Mouse (Mus musculus) CH12.LX (cell line): ENCODE measurements around the gene Agfg2. TPM values are rescaled to one million over a fixed set of nuclear protein-coding genes. Genes with fewer than 3 reads are reported as not detected.

Experiments used
- DNase-seq: peaks from one replicate; pipeline ENCODE4 v3.0.0-alpha.2; 2013; ENCODE audit errors: extremely low read depth
- H3K27ac ChIP-seq: 2 replicates; pipeline ENCODE4 v1.5.1; 2012; ENCODE audit warnings: low read depth, mild to moderate bottlenecking, control low read depth, moderate library complexity; ENCODE audit not compliant: insufficient read depth
- H3K27me3 ChIP-seq: replicated peaks from 2 replicates; pipeline ENCODE3; 2012; ENCODE audit warnings: inconsistent platforms
- H3K36me3 ChIP-seq, 2 experiments: replicated peaks in 1 of 2; 2 replicates each; pipeline versions ENCODE3 to v1.6.1; 2012; ENCODE audit warnings: inconsistent platforms in 1 of 2, low read length in 1 of 2, mild to moderate bottlenecking in 1 of 2, mixed read lengths in 1 of 2, moderate library complexity in 1 of 2; ENCODE audit not compliant: control insufficient read depth in 1 of 2, insufficient read depth in 1 of 2
- H3K4me1 ChIP-seq, 2 experiments: 2 replicates each; pipeline ENCODE4 v1.6.1; 2012; ENCODE audit warnings: inconsistent platforms in 1 of 2, moderate library complexity in 1 of 2; ENCODE audit not compliant: insufficient read depth in 2 of 2, control insufficient read depth in 1 of 2
- H3K4me2 ChIP-seq: 2 replicates; pipeline ENCODE4 v1.6.1; 2012; ENCODE audit warnings: low read depth, mild to moderate bottlenecking, control low read depth; ENCODE audit not compliant: poor library complexity, insufficient read depth, severe bottlenecking
- H3K4me3 ChIP-seq, 3 experiments: fragments of 150-350 bp in 1 of 3; sonication (generic) in 1 of 3; replicated peaks in 1 of 3; 2 replicates each; pipeline versions ENCODE3 to v1.5.1; 2011 to 2012; ENCODE audit warnings: low read depth in 2 of 3, low read length in 2 of 3, mild to moderate bottlenecking in 2 of 3, moderate library complexity in 2 of 3, control low read depth in 1 of 3, improper control_type of control experiment in 1 of 3, inconsistent platforms in 1 of 3, mixed read lengths in 1 of 3; ENCODE audit not compliant: poor library complexity in 1 of 3
- H3K79me2 ChIP-seq: replicated peaks from 2 replicates; pipeline ENCODE4 v1.6.1; 2012; ENCODE audit warnings: mild to moderate bottlenecking, moderate library complexity; ENCODE audit not compliant: control insufficient read depth, poor library complexity, insufficient read depth, severe bottlenecking; ENCODE audit errors: extremely low read depth
- H3K9ac ChIP-seq: 2 replicates; pipeline ENCODE4 v1.6.1; 2012; ENCODE audit warnings: low read depth, mild to moderate bottlenecking, control low read depth, moderate library complexity; ENCODE audit not compliant: insufficient read depth
- H3K9me3 ChIP-seq: replicated peaks from 2 replicates; pipeline ENCODE3; 2012; ENCODE audit warnings: low read length, inconsistent platforms, mixed read lengths
- BHLHE40 ChIP-seq: IDR thresholded peaks from 2 replicates; pipeline ENCODE4 v1.6.1; 2011; ENCODE audit warnings: mild to moderate bottlenecking, low read depth, low read length, improper control_type of control experiment
- CHD1 ChIP-seq: IDR thresholded peaks from 2 replicates; pipeline ENCODE4 v1.6.1; 2012; ENCODE audit warnings: low read depth, low read length, improper control_type of control experiment, inconsistent platforms
- CHD2 ChIP-seq: IDR thresholded peaks from 2 replicates; pipeline ENCODE4 v1.6.1; 2011; ENCODE audit warnings: low read length, improper control_type of control experiment
- CTCF ChIP-seq, 2 experiments: IDR thresholded peaks in 1 of 2; conservative IDR thresholded peaks in 1 of 2; 2 replicates each; pipeline ENCODE4 v1.5.1; 2011 to 2012; ENCODE audit warnings: low read depth in 2 of 2, low read length in 2 of 2, improper control_type of control experiment in 1 of 2, inconsistent platforms in 1 of 2, mild to moderate bottlenecking in 1 of 2, moderate library complexity in 1 of 2
- E2F4 ChIP-seq: IDR thresholded peaks from 2 replicates; pipeline ENCODE4 v1.6.1; 2011; ENCODE audit warnings: low read depth, low read length, improper control_type of control experiment; ENCODE audit not compliant: insufficient replicate concordance
- EP300 ChIP-seq: IDR thresholded peaks from 2 replicates; pipeline ENCODE4 v1.6.1; 2011; ENCODE audit warnings: low read length, improper control_type of control experiment
- HCFC1 ChIP-seq: IDR thresholded peaks from 2 replicates; pipeline ENCODE4 v1.6.1; 2012; ENCODE audit warnings: low read depth, mild to moderate bottlenecking, inconsistent platforms, low read length, improper control_type of control experiment
- JUN ChIP-seq: IDR thresholded peaks from 2 replicates; pipeline ENCODE4 v1.6.1; 2011; ENCODE audit warnings: low read depth, mild to moderate bottlenecking, low read length, improper control_type of control experiment, moderate library complexity; ENCODE audit not compliant: insufficient read depth
- JUND ChIP-seq: conservative IDR thresholded peaks from 2 replicates; pipeline ENCODE4 v1.6.1; 2011; ENCODE audit warnings: low read depth, low read length, improper control_type of control experiment
- KAT2A ChIP-seq: IDR thresholded peaks from 2 replicates; pipeline ENCODE4 v1.6.1; 2012; ENCODE audit warnings: low read length, improper control_type of control experiment, inconsistent platforms; ENCODE audit not compliant: insufficient replicate concordance
- MAX ChIP-seq: IDR thresholded peaks from 2 replicates; pipeline ENCODE4 v1.6.1; 2011; ENCODE audit warnings: low read length, improper control_type of control experiment
- MAZ ChIP-seq: IDR thresholded peaks from 2 replicates; pipeline ENCODE4 v1.6.1; 2012; ENCODE audit warnings: low read depth, mild to moderate bottlenecking, inconsistent platforms, low read length, improper control_type of control experiment, moderate library complexity
- MEF2A ChIP-seq: IDR thresholded peaks from 2 replicates; pipeline ENCODE4 v1.6.1; 2014; ENCODE audit warnings: low read depth, mild to moderate bottlenecking, inconsistent platforms, low read length, improper control_type of control experiment, borderline replicate concordance
- MXI1 ChIP-seq: IDR thresholded peaks from 2 replicates; pipeline ENCODE4 v1.6.1; 2011; ENCODE audit warnings: mild to moderate bottlenecking, low read depth, low read length, improper control_type of control experiment
- NELFE ChIP-seq: IDR thresholded peaks from 2 replicates; pipeline ENCODE4 v1.6.1; 2011; ENCODE audit warnings: low read depth, low read length, improper control_type of control experiment
- NRF1 ChIP-seq: IDR thresholded peaks from 2 replicates; pipeline ENCODE4 v1.6.1; 2014; ENCODE audit warnings: low read depth, mild to moderate bottlenecking, inconsistent platforms, low read length, improper control_type of control experiment, moderate library complexity
- PAX5 ChIP-seq: IDR thresholded peaks from 2 replicates; pipeline ENCODE4 v1.6.1; 2012; ENCODE audit warnings: low read length, inconsistent platforms, mixed read lengths
- POLR2AphosphoS2 ChIP-seq: IDR thresholded peaks from 2 replicates; pipeline ENCODE4 v1.6.1; 2011; ENCODE audit warnings: low read depth, low read length, improper control_type of control experiment
- SIN3A ChIP-seq: IDR thresholded peaks from 2 replicates; pipeline ENCODE4 v1.6.1; 2012; ENCODE audit warnings: low read length, improper control_type of control experiment, inconsistent platforms
- TBP ChIP-seq: conservative IDR thresholded peaks from 2 replicates; pipeline ENCODE4 v1.6.1; 2011; ENCODE audit warnings: low read depth, low read length, improper control_type of control experiment
- TCF12 ChIP-seq: IDR thresholded peaks from 2 replicates; pipeline ENCODE4 v1.6.1; 2014; ENCODE audit warnings: low read depth, mild to moderate bottlenecking, inconsistent platforms, low read length, improper control_type of control experiment
- UBTF ChIP-seq: IDR thresholded peaks from 2 replicates; pipeline ENCODE4 v1.6.1; 2012; ENCODE audit warnings: low read depth, mild to moderate bottlenecking, inconsistent platforms, low read length, improper control_type of control experiment, moderate library complexity
- USF2 ChIP-seq: conservative IDR thresholded peaks from 2 replicates; pipeline ENCODE4 v1.6.1; 2011; ENCODE audit warnings: low read depth, low read length, improper control_type of control experiment
- ZC3H11A ChIP-seq: IDR thresholded peaks from 2 replicates; pipeline ENCODE4 v1.6.1; 2012; ENCODE audit warnings: low read depth, mild to moderate bottlenecking, inconsistent platforms, low read length, improper control_type of control experiment
- ZKSCAN1 ChIP-seq: IDR thresholded peaks from 2 replicates; pipeline ENCODE4 v1.6.1; 2012; ENCODE audit warnings: low read depth, inconsistent platforms, low read length, improper control_type of control experiment, borderline replicate concordance
- ZNF384 ChIP-seq: IDR thresholded peaks from 2 replicates; pipeline ENCODE4 v1.6.1; 2012; ENCODE audit warnings: low read depth, low read length, improper control_type of control experiment, inconsistent platforms
- dilution Hi-C: fragments of 300-500 bp; cut with MboI; formaldehyde crosslinking; loops from 2 replicates; pipeline ENCODE4 v1.14.3; 2020; ENCODE audit warnings: low sequenced_read_pairs; ENCODE audit not compliant: extremely low pct_unique_long_range_greater_than_20kb, extremely low pct_ligation_motif_present
- in situ Hi-C: fragments of 300-500 bp; cut with MboI; formaldehyde crosslinking; loops from 3 replicates; pipeline ENCODE4 v1.14.3; 2019; ENCODE audit warnings: low sequenced_read_pairs, low pct_ligation_motif_present, low pct_unique_long_range_greater_than_20kb, mixed read lengths
- polyA plus RNA-seq: library from polyadenylated mRNA; unstranded; fragments of >175 nt; gene quantifications from 2 replicates; pipeline ENCODE4 v1.2.1, GENCODE M21; 2012; ENCODE audit warnings: low read depth; ENCODE audit not compliant: insufficient read length
- total RNA-seq, 2 experiments: library from RNA; depleted of rRNA; stranded (reverse); fragments of 300-350 nt in 1 of 2; fragments of >200 nt in 1 of 2; gene quantifications; 2 replicates each; pipeline ENCODE4 v1.2.3; 2012 to 2014

The Agfg2 gene
- total and polyA plus RNA-seq, 3 experiments, result 8.7 to 16.7 (median 13.4) TPM

DNA sequence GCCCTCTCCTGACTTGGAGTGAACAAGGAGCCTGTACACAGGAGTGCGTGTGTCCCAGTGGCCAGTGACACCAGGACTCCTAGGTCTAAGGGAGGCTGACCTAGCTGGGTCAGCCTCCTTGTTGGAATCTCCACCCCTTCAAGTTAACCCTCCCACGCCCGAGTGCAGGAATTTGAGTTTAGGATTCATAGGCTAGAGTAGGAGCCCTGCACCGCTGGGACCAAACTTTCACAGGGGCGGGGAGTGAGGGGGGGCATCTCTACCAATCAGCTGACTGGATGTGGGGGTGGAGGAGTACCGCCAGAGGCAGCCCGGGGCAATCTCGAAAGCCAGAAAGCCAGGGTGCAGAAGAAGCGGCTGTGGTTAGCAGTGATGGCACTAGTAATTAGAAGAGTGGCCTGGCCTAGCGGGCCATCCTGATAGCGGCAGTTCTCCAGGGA, 38.9 kb downstream of the Agfg2 start, which contains the start of gene Irs3:
Irs3 (minus strand) TSS at position 63 of the 440 bp plus-strand sequence.
- in situ Hi-C loops, result no loop called here
- no peak for DNase-seq

DNA sequence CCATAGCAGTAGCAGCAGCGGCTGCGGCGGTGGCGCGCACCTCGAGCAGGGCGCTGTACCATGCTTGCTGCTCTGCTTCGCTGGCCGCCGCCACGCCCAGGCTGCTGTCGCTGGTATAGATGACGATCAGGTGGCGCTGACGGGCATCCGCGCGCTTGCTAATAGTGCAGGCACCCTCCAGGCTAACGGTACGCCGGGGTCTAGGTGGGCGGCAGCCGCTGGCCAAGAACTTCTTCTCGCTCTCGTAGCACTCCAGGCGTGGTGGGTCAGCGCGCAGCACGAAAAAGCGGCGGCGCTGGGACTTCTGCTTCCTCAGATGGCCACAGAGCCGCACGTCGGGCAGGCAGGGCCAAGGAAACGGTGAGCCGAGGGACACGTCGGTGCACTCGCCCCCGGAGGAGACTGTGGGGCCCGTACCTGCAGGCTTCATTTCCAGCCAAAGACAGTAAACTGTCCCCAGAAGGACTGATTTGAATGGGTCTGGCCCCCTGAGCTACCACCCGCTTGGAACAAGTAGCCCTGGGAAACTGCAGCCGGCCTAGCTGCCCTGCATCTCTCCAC, 39.4 kb downstream of the Agfg2 start:
- DNase-seq, result no peak
- H3K4me3 ChIP-seq, result no peak overlapping the region
- TF ChIP-seq NELFE, result no peak
- TF ChIP-seq TBP, result no peak
- no peak for TF ChIP-seq MAZ
- TF ChIP-seq ZC3H11A, result no peak
- TF ChIP-seq USF2, result no peak
- no peak for TF ChIP-seq TCF12
- no peak for TF ChIP-seq ZNF384
- TF ChIP-seq CHD2, result no peak
- no peak for TF ChIP-seq NRF1
- TF ChIP-seq BHLHE40, result no peak
- TF ChIP-seq, all 38 proteins: peak for 0
- H3K4me1 ChIP-seq, result peaks cover 11 to 46% of the 10 kb centered on the region in 2 experiments
- H3K27ac ChIP-seq, result no peak overlapping the region
- H3K36me3 ChIP-seq, result peaks cover 28 to 39% of the 10 kb centered on the region in 2 experiments
- dilution Hi-C loops, result no loop called here
- H3K9ac ChIP-seq, result no peak overlapping the region
- no peak overlapping the region for H3K4me2 ChIP-seq
- H3K27me3 ChIP-seq, result no peaks in the 10 kb centered on the region
- H3K79me2 ChIP-seq, result no peaks in the 10 kb centered on the region
- no peaks in the 10 kb centered on the region for H3K9me3 ChIP-seq
- in situ Hi-C loops, result no loop called here

More for the DNA sequence above, 38.9 kb downstream of the Agfg2 start, which contains the start of gene Irs3:
- Histone ChIP-seq H3K4me3 (no peak within 1 kb of the TSS), H3K36me3 (peaks cover 23 to 34% of the 10 kb centered on the region in 2 experiments), H3K27ac (no peak within 1 kb of the TSS), H3K9me3 (no peaks in the 10 kb centered on the region), H3K9ac (no peak within 1 kb of the TSS), H3K27me3 (no peaks in the 10 kb centered on the region), H3K4me1 (peaks cover 8 to 46% of the 10 kb centered on the region in 2 experiments), H3K4me2 (no peak within 1 kb of the TSS), H3K79me2 (no peaks in the 10 kb centered on the region)
- dilution Hi-C loops, result no loop called here
- TF ChIP-seq EP300 (no peak), MAX (no peak), MEF2A (no peak), TCF12 (no peak), ZC3H11A (no peak), POLR2AphosphoS2 (no peak), JUND (no peak), USF2 (no peak), MXI1 (no peak), JUN (no peak), E2F4 (no peak), HCFC1 (no peak), SIN3A (no peak), KAT2A (no peak), CTCF (conservative IDR thresholded peaks at IDR 0.05 in 1 of 2, IDR thresholded peaks at IDR 0.05 in 1 of 2; ENCODE audit: low read depth in 2 of 2, low read length in 2 of 2) (no peak), TBP (no peak), PAX5 (no peak), ZKSCAN1 (no peak), CHD1 (no peak), UBTF (no peak)
